Mouse (Mus musculus) G1E (cell line): ENCODE measurements at regions not wholly inside any gene's neighbourhood (a gene's known extent, or its start where the extent isn't known, plus 50 kb on each side); places are given as distances from the start of the nearest gene placed in this dataset.

Experiments used
- CTCF ChIP-seq: IDR thresholded peaks from 2 replicates; pipeline ENCODE4 v1.5.1; 2012; ENCODE audit warnings: low read depth, low read length, inconsistent platforms, mixed read lengths
- GATA1 ChIP-seq: IDR thresholded peaks from 2 replicates; pipeline ENCODE4 v1.6.1; 2012; ENCODE audit warnings: borderline replicate concordance, low read length, inconsistent platforms, mixed read lengths
- TAL1 ChIP-seq: conservative IDR thresholded peaks from 2 replicates; pipeline ENCODE4 v1.6.1; 2012; ENCODE audit warnings: low read depth, low read length, inconsistent platforms, mixed read lengths

GRCm38 (mm10) chr6:51284881-51285280 lies 147.6 kb upstream of the Nfe2l3 start:
- TF ChIP-seq CTCF (no peak), GATA1 (no peak), TAL1 (no peak)
